Mouse (Mus musculus): ENCODE measurements around the gene Tmc4.

DNA sequence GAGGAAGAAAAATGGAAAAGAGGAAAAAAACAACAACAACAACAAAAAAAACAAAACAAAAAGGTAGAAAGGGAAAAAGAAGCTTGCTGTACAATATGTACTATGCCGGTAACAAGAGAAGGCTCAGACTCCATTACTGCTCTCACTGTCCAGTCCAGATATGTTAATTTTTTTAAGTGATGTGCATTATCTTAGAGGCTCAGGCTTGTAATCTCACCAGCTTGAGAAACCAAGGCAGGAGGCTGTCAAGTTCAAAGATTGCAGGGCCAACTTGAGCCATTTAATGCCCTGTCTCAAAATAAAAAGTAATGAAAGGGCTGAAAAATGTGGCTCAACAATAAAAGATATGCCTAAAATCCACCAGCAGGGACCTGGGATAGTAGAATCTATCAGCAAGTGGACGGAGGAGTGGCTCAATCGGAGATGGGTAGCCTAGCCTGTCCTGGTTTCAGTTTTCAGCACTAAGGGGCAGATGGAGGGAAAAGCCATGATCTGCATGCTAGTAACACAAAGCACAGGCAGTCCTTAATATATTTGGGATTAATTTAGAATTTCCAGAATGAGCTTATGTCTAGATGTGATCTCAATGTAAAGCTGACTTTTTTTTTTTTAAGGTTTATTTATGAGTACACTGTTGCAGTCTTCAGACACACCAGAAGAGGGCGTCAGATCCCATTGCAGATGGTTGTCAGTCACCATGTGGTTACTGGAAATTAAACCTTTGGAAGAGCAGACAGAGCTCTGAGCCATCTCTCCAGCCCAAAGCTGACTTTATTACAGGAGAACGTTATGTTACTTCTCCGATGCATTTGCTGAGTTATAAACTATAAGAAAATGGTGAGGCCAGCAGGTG, 60.7 kb downstream of the Tmc4 start:
- peak; percentile 4 for TF ChIP-seq CTCF (IDR thresholded peaks at IDR 0.05; ENCODE audit: low read depth, low read length)
- TF ChIP-seq EP300 (IDR thresholded peaks at IDR 0.05; ENCODE audit: insufficient read depth, low read depth, low read length): no peak
